Comparison of ENCODE assay signal across 9 mouse cellular contexts in the genomic region with DNA sequence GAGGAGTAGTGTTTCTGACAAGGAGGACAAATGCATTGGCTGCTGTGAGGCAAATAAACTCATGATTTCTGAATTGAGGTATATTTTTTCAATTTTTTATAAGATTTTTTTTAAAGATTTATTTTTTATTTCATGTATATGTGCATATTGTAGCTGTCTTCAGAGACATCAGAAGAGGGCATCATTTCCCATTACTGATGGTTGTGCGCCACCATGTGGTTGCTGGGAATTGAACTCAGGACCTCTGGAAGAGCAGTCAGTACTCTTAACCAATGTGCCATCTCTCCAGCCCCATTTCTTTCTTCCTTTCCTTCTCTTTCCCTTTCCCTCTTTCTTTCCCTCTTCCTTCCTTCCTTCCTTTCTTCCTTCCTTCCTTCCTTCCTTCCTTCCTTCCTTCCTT. TPM values are rescaled to one million over a fixed set of nuclear protein-coding genes. Genes with fewer than 3 reads are reported as not detected.
DNase-seq lines count a peak whose midpoint lies in the region; ATAC-seq lines count a peak whose summit lies in the region.
"Had no signal": no experiment of that assay in that cellular context is flagged by ENCODE, and none has a peak within 500 bp of the region (broad histone marks: within the 10 kb centered on the region; RNA-seq: fewer than 3 reads in every experiment).

No protein-coding gene starts in this region.

- no peak overlapping the region for H3K27ac ChIP-seq in heart, embryonic 12.5 days (ENCODE audit: poor library complexity, severe bottlenecking)
- no peak overlapping the region for H3K27ac ChIP-seq in forebrain, embryonic 16.5 days (ENCODE audit: low read length)

- no peak overlapping the region for H3K4me3 ChIP-seq in heart, embryonic 12.5 days
- no peak overlapping the region for H3K4me3 ChIP-seq in forebrain, embryonic 16.5 days (replicated peaks; ENCODE audit: low read length)
- H3K4me3 ChIP-seq: myocyte had no signal

- no peak for ATAC-seq in heart, embryonic 12.5 days (ENCODE audit: insufficient number of reproducible peaks, low FRiP score)
- no peak for ATAC-seq in forebrain, embryonic 16.5 days

- H3K4me2 ChIP-seq in heart, embryonic 12.5 days = no peak overlapping the region
- no peak overlapping the region for H3K4me2 ChIP-seq in forebrain, embryonic 16.5 days (ENCODE audit: low read length)

- no peaks in the 10 kb centered on the region for H3K4me1 ChIP-seq in heart, embryonic 12.5 days (replicated peaks)
- no peaks in the 10 kb centered on the region for H3K4me1 ChIP-seq in forebrain, embryonic 16.5 days (replicated peaks; ENCODE audit: control insufficient read depth, insufficient read depth, low read length)

- peak; percentile 22 to 68 for DNase-seq in heart, adult 18-20 months
- DNase-seq in right cerebral cortex, postnatal 4 days = peak; percentile 17
- no peak for DNase-seq in right cerebral cortex, postnatal 36 days (ENCODE audit: low spot score in 2 of 2)
- DNase-seq in c-Kit-positive CD71-positive TER-119-positive erythroid progenitor cells, embryonic 14.5 days (ENCODE audit: low spot score) = peak; percentile 18
- peak; percentile 17 to 64 for DNase-seq in kidney, adult 8-10 months
- peak; percentile 38 for DNase-seq in retina, postnatal 1 day

- no peaks in the 10 kb centered on the region for H3K36me3 ChIP-seq in heart, embryonic 12.5 days
- H3K36me3 ChIP-seq in forebrain, embryonic 16.5 days (ENCODE audit: control insufficient read depth, insufficient read depth) = no peaks in the 10 kb centered on the region

- no peaks in the 10 kb centered on the region for H3K27me3 ChIP-seq in heart, embryonic 12.5 days (replicated peaks)
- H3K27me3 ChIP-seq in forebrain, embryonic 16.5 days (replicated peaks; ENCODE audit: control insufficient read depth, insufficient read depth, low read length) = no peaks in the 10 kb centered on the region

- H3K9me3 ChIP-seq in heart, embryonic 12.5 days (replicated peaks) = no peaks in the 10 kb centered on the region
- H3K9me3 ChIP-seq in forebrain, embryonic 16.5 days (ENCODE audit: control insufficient read depth, low read length) = no peaks in the 10 kb centered on the region

- WGBS in heart, embryonic 12.5 days = 10% methylated on average over 1 of the region's 1 CpGs
- WGBS in forebrain, embryonic 16.5 days = 30% methylated on average over 1 of the region's 1 CpGs

- no peak overlapping the region for H3K9ac ChIP-seq in heart, embryonic 12.5 days
- H3K9ac ChIP-seq in forebrain, embryonic 16.5 days (replicated peaks; ENCODE audit: low read depth, low read length) = no peak overlapping the region

RNA-seq across cellular contexts. Expression of gene Ccdc18, which starts 31.0 kb away (rescaled TPM):
- total RNA-seq in heart, adult 18-20 months (2021) = under 1 TPM; 0.20 to 0.59 TPM
- 6.1 and 6.7 TPM in 2 replicates for polyA plus RNA-seq in heart, embryonic 12.5 days (2016; fragmentation: Nextera tagmentation; extraction: Ambion mirVana)
- 5.0 and 5.7 TPM in 2 replicates for polyA plus RNA-seq in forebrain, embryonic 16.5 days (2015; fragmentation: Nextera tagmentation; extraction: Ambion mirVana)

RNA-seq across cellular contexts. Expression of gene Tmed5, which starts 31.3 kb away (rescaled TPM):
- total RNA-seq in heart, adult 18-20 months (2021) = 10 to 100 TPM; 32.0 to 35.7 TPM
- 27.0 and 30.5 TPM in 2 replicates for polyA plus RNA-seq in heart, embryonic 12.5 days (2016; fragmentation: Nextera tagmentation; extraction: Ambion mirVana)
- polyA plus RNA-seq in forebrain, embryonic 16.5 days (2015; fragmentation: Nextera tagmentation; extraction: Ambion mirVana) = 21.0 and 24.3 TPM in 2 replicates

Comparison
In these comparisons a context has a peak if more than half of its experiments do, and no peak if none do; other contexts are left out.
1. DNase-seq: peak in heart, adult 18-20 months (2 of 2), right cerebral cortex, postnatal 4 days (single experiment), c-Kit-positive CD71-positive TER-119-positive erythroid progenitor cells, embryonic 14.5 days (single experiment), kidney, adult 8-10 months (2 of 2) and retina, postnatal 1 day (single experiment); none in right cerebral cortex, postnatal 36 days (0 of 2).